Mouse (Mus musculus): ENCODE results near the gene Auts2.

GRCm38 (mm10) chr5:132513206-132513605 lies 29.9 kb downstream of the Auts2 start:
- TF ChIP-seq GATA1 (IDR thresholded peaks at IDR 0.05; ENCODE audit: low read length) (no peak), TAL1 (IDR thresholded peaks at IDR 0.05; ENCODE audit: low read length) (no peak)
